Mouse (Mus musculus) neural tube, embryonic 12.5 days (tissue): ENCODE results near the gene Trmt61a. TPM values are rescaled to one million over a fixed set of nuclear protein-coding genes. Genes with fewer than 3 reads are reported as not detected.
A peak's percentile ranks its signal among the peaks of the same experiment; 100 is the strongest.

Experiments used
- ATAC-seq: fragments of 200-750 bp; cut with Nextera tagmentation; 2 replicates; pipeline ENCODE4 v1.8.0; 2017; ENCODE audit warnings: low read depth, mild to moderate bottlenecking, moderate TSS enrichment, moderate library complexity; ENCODE audit not compliant: low FRiP score
- H3K27ac ChIP-seq: fragments of 300-500 bp; sonication (generic); 2 replicates; pipeline ENCODE4 v1.5.1; 2016
- H3K27me3 ChIP-seq: fragments of 300-500 bp; sonication (generic); replicated peaks from 2 replicates; pipeline ENCODE4 v1.6.1; 2016; ENCODE audit warnings: mild to moderate bottlenecking
- H3K36me3 ChIP-seq: fragments of 300-500 bp; sonication (generic); 2 replicates; pipeline ENCODE4 v1.6.1; 2016; ENCODE audit warnings: mild to moderate bottlenecking
- H3K4me1 ChIP-seq: fragments of 300-500 bp; sonication (generic); 2 replicates; pipeline ENCODE4 v1.6.1; 2016
- H3K4me2 ChIP-seq: fragments of 300-500 bp; sonication (generic); replicated peaks from 2 replicates; pipeline ENCODE4 v1.6.1; 2016; ENCODE audit warnings: mild to moderate bottlenecking
- H3K4me3 ChIP-seq: fragments of 300-500 bp; sonication (generic); 2 replicates; pipeline ENCODE4 v1.5.1; 2016
- H3K9ac ChIP-seq: fragments of 300-500 bp; sonication (generic); 2 replicates; pipeline ENCODE4 v1.6.1; 2016; ENCODE audit warnings: mild to moderate bottlenecking
- H3K9me3 ChIP-seq: fragments of 300-500 bp; sonication (generic); 2 replicates; pipeline ENCODE4 v1.6.1; 2016; ENCODE audit warnings: mild to moderate bottlenecking
- WGBS: fragments of 180-500 bp; shearing (Covaris S2); methylation state at CpG from one replicate; pipeline ENCODE4 v1.1.7; 2016; 5-methylcytosine and 5-hydroxymethylcytosine counted together
- polyA plus RNA-seq: library from polyadenylated mRNA; unstranded; fragments of >200 nt; fragmentation: Nextera tagmentation; extraction: Ambion mirVana; gene quantifications from 2 replicates; pipeline ENCODE4 v1.2.1, GENCODE M21; 2016

Gene Trmt61a
- polyA plus RNA-seq, 1 experiment from 2014 or later, result 12.0 TPM

- 0 out of 2 replicates have a peak overlapping the region, but pooled peaks have one; percentile 33 for H3K9ac ChIP-seq
- peaks cover 36% of the 10 kb centered on the region for H3K4me1 ChIP-seq
- no peak overlapping the region for H3K27ac ChIP-seq
- no peak overlapping the region for H3K4me3 ChIP-seq
- no peaks in the 10 kb centered on the region for H3K9me3 ChIP-seq
- no peak overlapping the region for H3K4me2 ChIP-seq
- H3K27me3 ChIP-seq, result peaks cover 5% of the 10 kb centered on the region; the same call in 1 of the 2 replicates
- ATAC-seq, result no peak
- 73% methylated on average over 6 of the region's 6 CpGs for whole genome bisulfite sequencing
- peaks cover 8% of the 10 kb centered on the region for H3K36me3 ChIP-seq
These were observed 1.9 kb upstream of the Trmt61a start for GRCm38 (mm10) chr12:111675797-111676580.

- Histone ChIP-seq H3K36me3 (peaks cover 19% of the 10 kb centered on the region), H3K27ac (peak overlapping the region; percentile 83), H3K27me3 (peaks cover 5% of the 10 kb centered on the region; the same call in 1 of the 2 replicates), H3K9ac (peak overlapping the region; percentile 61), H3K4me2 (peak overlapping the region; percentile 99), H3K9me3 (no peaks in the 10 kb centered on the region), H3K4me3 (peak overlapping the region; percentile 89), H3K4me1 (peaks cover 32% of the 10 kb centered on the region)
- WGBS, result 11% methylated on average over 5 of the region's 5 CpGs
- ATAC-seq, result peak; percentile 19
These were observed 484 bp upstream of the Trmt61a start for GRCm38 (mm10) chr12:111677421-111677820.

GRCm38 (mm10) chr12:111678670-111678933 lies 697 bp downstream of the Trmt61a start:
- peaks cover 29% of the 10 kb centered on the region for H3K4me1 ChIP-seq
- 8% methylated on average over 13 of the region's 13 CpGs for WGBS
- H3K36me3 ChIP-seq, result peaks cover 28% of the 10 kb centered on the region
- peak overlapping the region; percentile 61 for H3K9ac ChIP-seq
- peak overlapping the region; percentile 89 for H3K4me3 ChIP-seq
- H3K27ac ChIP-seq, result no peak overlapping the region
- peak overlapping the region; percentile 99 for H3K4me2 ChIP-seq
- ATAC-seq, result no peak
- no peaks in the 10 kb centered on the region for H3K9me3 ChIP-seq
- peaks cover 5% of the 10 kb centered on the region; the same call in 1 of the 2 replicates for H3K27me3 ChIP-seq

DNA sequence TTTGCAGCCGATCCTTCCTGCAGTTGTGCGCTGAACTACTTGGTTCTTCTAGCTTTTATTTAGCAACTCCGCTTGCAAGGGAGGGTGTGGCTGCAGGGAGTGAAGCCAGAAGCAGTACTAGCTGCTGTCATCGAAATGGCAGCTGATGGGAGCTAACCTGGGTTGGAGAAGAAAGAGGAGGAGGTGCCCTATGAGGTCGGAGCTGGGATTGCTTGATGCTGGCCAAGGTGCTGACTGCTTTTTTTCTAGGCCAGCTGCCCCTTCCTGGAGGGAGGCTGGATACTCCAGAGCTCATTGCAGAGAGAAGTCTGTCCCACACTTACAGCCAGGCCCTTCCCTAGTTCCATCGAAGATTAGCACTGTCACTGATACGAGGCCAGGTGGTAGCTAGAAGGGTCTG lies 1.1 kb downstream of the Trmt61a start:
- ATAC-seq, result no peak
- peaks cover 1% of the 10 kb centered on the region; the same call in 1 of the 2 replicates for H3K27me3 ChIP-seq
- H3K36me3 ChIP-seq, result peaks cover 31% of the 10 kb centered on the region
- H3K4me2 ChIP-seq, result peak overlapping the region; percentile 99
- peak overlapping the region; percentile 61 for H3K9ac ChIP-seq
- peak overlapping the region; percentile 89 for H3K4me3 ChIP-seq
- peaks cover 29% of the 10 kb centered on the region for H3K4me1 ChIP-seq
- H3K9me3 ChIP-seq, result no peaks in the 10 kb centered on the region
- WGBS, result 59% methylated on average over 7 of the region's 7 CpGs
- H3K27ac ChIP-seq, result no peak overlapping the region

GRCm38 (mm10) chr12:111680661-111681060 lies 2.8 kb downstream of the Trmt61a start:
- Histone ChIP-seq H3K4me3 (no peak overlapping the region), H3K9me3 (no peaks in the 10 kb centered on the region), H3K4me2 (no peak overlapping the region), H3K27ac (no peak overlapping the region), H3K27me3 (no peaks in the 10 kb centered on the region), H3K4me1 (peaks cover 29% of the 10 kb centered on the region), H3K9ac (no peak overlapping the region), H3K36me3 (peaks cover 35% of the 10 kb centered on the region)
- WGBS, result 93% methylated on average over 13 of the region's 13 CpGs
- ATAC-seq, result no peak

- Histone ChIP-seq H3K27ac (no peak overlapping the region), H3K36me3 (peaks cover 35% of the 10 kb centered on the region), H3K4me3 (no peak overlapping the region), H3K27me3 (no peaks in the 10 kb centered on the region), H3K9me3 (no peaks in the 10 kb centered on the region), H3K4me1 (peaks cover 29% of the 10 kb centered on the region), H3K9ac (no peak overlapping the region), H3K4me2 (no peak overlapping the region)
- no peak for ATAC-seq
- WGBS, result 85% methylated on average over 8 of the region's 8 CpGs
These were observed 3.4 kb downstream of the Trmt61a start for GRCm38 (mm10) chr12:111681305-111681704.

DNA sequence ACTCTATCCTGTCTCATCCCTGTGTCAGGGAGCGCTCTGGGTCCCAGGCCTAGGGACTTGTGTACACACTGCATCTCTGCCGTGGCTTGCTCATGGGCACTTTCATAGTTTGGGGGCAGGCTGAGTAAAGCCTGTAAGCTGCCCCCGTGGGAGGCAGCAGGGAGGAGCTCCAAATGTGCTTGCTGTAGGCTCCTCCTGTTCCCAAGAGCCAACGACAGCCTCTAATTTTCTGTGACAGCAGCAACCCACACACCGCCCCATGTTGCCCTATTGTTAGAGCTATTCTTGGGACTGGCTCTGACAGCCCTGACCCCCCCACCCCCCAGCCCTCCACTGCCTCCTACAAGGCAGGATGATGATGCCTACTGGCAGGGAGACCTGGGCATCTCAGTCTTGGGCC lies 4.1 kb downstream of the Trmt61a start:
- Histone ChIP-seq H3K9ac (no peak overlapping the region), H3K27me3 (no peaks in the 10 kb centered on the region), H3K9me3 (no peaks in the 10 kb centered on the region), H3K36me3 (peaks cover 35% of the 10 kb centered on the region), H3K27ac (no peak overlapping the region), H3K4me2 (no peak overlapping the region), H3K4me3 (no peak overlapping the region), H3K4me1 (peaks cover 33% of the 10 kb centered on the region)
- no peak for ATAC-seq
- WGBS, result 93% methylated on average over 5 of the region's 5 CpGs

GRCm38 (mm10) chr12:111682806-111683205 lies 4.9 kb downstream of the Trmt61a start:
- peaks cover 35% of the 10 kb centered on the region for H3K36me3 ChIP-seq
- H3K4me3 ChIP-seq, result no peak overlapping the region
- H3K4me1 ChIP-seq, result peaks cover 34% of the 10 kb centered on the region
- H3K9ac ChIP-seq, result no peak overlapping the region
- H3K27ac ChIP-seq, result no peak overlapping the region
- no peaks in the 10 kb centered on the region for H3K27me3 ChIP-seq
- no peak for ATAC-seq
- no peaks in the 10 kb centered on the region for H3K9me3 ChIP-seq
- H3K4me2 ChIP-seq, result no peak overlapping the region
- 71% methylated on average over 5 of the region's 5 CpGs for WGBS

DNA sequence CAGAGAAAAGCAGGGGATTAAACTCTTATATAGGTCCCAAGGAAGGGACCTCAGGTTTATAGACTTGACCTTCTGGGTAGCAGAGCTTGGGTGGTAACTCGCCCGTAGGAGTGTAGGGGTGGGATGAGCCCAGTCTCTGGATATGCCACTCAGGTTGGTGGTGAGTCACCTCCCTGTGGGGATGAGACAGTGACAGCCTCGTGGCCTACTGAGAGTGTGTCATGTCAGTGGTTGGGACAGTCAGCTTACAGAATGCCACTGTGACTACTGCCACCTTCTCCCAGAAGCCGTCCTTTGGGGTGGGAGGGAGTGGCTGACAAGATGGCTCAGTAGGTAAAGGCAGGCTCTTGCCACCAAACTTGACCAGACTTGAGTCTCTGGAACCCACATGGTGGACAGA lies 8.5 kb downstream of the Trmt61a start:
- Histone ChIP-seq H3K27me3 (no peaks in the 10 kb centered on the region), H3K9ac (no peak overlapping the region), H3K27ac (no peak overlapping the region), H3K4me1 (peaks cover 33% of the 10 kb centered on the region), H3K9me3 (no peaks in the 10 kb centered on the region), H3K4me3 (no peak overlapping the region), H3K36me3 (peaks cover 23% of the 10 kb centered on the region), H3K4me2 (no peak overlapping the region)
- ATAC-seq, result no peak
- 79% methylated on average over 4 of the region's 4 CpGs for WGBS

DNA sequence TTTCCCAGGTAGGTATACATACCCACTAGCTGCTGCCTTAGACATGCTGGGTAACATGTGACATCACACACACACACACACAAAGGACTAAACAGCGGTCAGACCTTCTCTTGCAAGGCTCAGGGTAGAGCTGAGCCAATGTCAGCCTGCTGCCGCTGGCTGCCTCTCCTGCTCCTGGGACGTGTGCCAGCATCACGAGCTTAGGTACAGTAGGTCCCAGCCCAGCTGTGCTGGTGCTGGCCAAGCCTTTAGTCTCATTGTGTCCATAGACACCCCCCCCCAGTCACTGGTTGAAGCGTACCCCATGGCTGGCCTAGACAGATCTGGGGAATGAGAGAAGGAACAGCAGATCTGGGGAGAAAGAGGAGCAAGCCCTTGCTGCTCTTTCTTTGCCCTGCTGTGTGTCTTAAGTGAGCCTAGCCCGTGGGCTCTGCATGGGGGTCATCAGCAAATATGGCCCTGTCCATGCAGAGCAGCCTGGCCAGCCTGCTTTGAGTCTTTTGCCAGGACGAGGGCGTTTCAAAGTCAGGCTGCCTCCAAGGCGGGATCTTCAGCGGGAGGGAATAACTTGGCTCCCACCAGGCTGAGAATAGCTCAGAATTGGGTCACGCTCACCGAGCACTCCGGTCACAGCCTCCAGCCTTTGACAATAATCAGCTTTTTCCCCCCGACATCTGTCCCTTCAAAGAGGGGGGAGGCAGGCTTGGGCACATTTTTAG lies 9.6 kb downstream of the Trmt61a start:
- Histone ChIP-seq H3K4me3 (no peak overlapping the region), H3K27ac (peak overlapping the region; percentile 32; the same call in 1 of the 2 replicates), H3K27me3 (no peaks in the 10 kb centered on the region), H3K9ac (0 out of 2 replicates have a peak overlapping the region, but pooled peaks have one; percentile 29), H3K36me3 (peaks cover 15% of the 10 kb centered on the region), H3K4me2 (0 out of 2 replicates have a peak overlapping the region, but pooled peaks have one; percentile 3), H3K9me3 (no peaks in the 10 kb centered on the region), H3K4me1 (peaks cover 44% of the 10 kb centered on the region)
- peak; percentile 11; the same call in 1 of the 2 replicates for ATAC-seq
- 25% methylated on average over 14 of the region's 14 CpGs for WGBS

DNA sequence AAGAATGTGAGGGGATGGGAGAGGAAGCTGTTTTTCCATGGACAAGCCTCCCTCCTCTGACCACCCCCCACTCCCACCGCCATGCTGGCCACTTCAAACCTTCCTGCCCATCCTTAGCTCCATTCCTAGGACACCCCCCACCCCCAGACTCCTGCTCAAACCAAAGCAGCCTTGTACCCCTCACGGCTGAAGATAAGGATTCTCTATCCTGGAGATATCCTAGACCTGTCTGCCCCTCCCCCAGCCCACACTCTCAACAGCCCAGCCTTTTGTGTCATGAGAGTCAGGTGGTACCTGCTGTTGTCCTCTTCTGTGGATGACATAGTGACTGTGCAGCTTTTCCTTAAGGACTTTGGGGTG lies 10.1 kb downstream of the Trmt61a start:
- Histone ChIP-seq H3K4me3 (no peak overlapping the region), H3K9ac (no peak overlapping the region), H3K4me1 (peaks cover 45% of the 10 kb centered on the region), H3K9me3 (no peaks in the 10 kb centered on the region), H3K27me3 (no peaks in the 10 kb centered on the region), H3K27ac (no peak overlapping the region), H3K4me2 (0 out of 2 replicates have a peak overlapping the region, but pooled peaks have one; percentile 3), H3K36me3 (peaks cover 11% of the 10 kb centered on the region)
- WGBS, result 39% methylated on average over 2 of the region's 2 CpGs
- ATAC-seq, result no peak

DNA sequence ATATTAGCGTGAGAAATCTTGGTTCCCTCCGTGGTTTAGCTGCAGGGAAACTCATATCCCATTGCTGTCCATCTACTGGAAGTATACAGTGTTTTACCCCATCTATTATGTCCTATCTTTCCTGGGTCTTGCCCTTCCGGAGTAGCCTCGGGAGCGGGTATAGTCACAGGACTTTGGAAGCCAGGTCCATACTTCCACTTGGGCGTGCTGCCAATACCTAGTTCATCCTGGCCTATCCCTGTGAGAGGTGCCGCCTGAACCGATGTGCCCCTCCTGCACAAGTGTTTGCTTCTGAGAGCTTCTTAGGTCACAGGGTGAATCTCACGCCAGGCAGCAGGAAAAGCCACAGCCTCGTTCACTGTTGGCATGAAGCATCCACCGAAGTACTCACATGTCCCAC lies 11.5 kb downstream of the Trmt61a start:
- 90% methylated on average over 11 of the region's 11 CpGs for WGBS
- no peaks in the 10 kb centered on the region for H3K27me3 ChIP-seq
- no peak overlapping the region for H3K4me2 ChIP-seq
- H3K4me3 ChIP-seq, result no peak overlapping the region
- H3K4me1 ChIP-seq, result peaks cover 59% of the 10 kb centered on the region
- no peaks in the 10 kb centered on the region for H3K36me3 ChIP-seq
- H3K27ac ChIP-seq, result no peak overlapping the region
- no peak for ATAC-seq
- H3K9ac ChIP-seq, result no peak overlapping the region
- no peaks in the 10 kb centered on the region for H3K9me3 ChIP-seq
